In the genomic region with DNA sequence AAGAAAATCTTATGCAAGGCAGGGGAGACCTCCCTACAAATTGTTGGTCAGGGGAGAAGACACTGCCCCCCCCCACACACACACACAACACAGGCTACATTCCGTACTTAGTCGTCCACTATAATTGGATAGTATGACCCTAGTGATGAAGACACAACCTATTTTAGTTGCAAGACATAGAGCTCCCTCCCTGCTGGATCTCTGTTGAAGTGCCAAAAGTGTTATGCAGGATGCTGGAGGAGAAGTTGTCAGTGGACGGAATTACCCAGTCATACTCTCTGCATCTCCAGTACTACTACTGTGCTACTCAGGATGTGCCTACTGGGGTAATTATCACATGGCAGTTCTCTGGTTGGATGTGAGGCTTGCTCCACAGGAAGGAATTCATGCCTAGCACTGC, we compare ENCODE assay signal across 35 mouse cellular contexts.
"Had no signal": no experiment of that assay in that cellular context is flagged by ENCODE, and none has a peak within 500 bp of the region (broad histone marks: within the 10 kb centered on the region; RNA-seq: fewer than 3 reads in every experiment).

No protein-coding gene starts in this region.

- DNase-seq: heart, postnatal 10 days; heart, postnatal 14 days; heart, postnatal 36 days; heart, postnatal 4 days; kidney, adult 11 months; kidney, adult 18-20 months; kidney, adult 2 months; kidney, adult 8-10 months; kidney, adult 9 months; kidney, postnatal 10 days; kidney, postnatal 14 days; kidney, postnatal 25 days; kidney, postnatal 36 days; kidney, postnatal 4 days; layer of hippocampus, adult 9-11 months; layer of hippocampus, postnatal 36 days had no signal

- H3K27ac ChIP-seq: heart, embryonic 10.5 days; heart, embryonic 13.5 days; heart, embryonic 15.5 days; hindbrain, embryonic 10.5 days; hindbrain, embryonic 12.5 days; hindbrain, embryonic 13.5 days; hindbrain, embryonic 14.5 days; hindbrain, embryonic 15.5 days; hindbrain, postnatal 0 days; intestine, embryonic 15.5 days; kidney, embryonic 15.5 days; kidney, postnatal 0 days; layer of hippocampus, adult 2 months had no signal

- H3K27me3 ChIP-seq: heart, embryonic 12.5 days; heart, embryonic 13.5 days; heart, embryonic 15.5 days; hindbrain, embryonic 12.5 days; hindbrain, embryonic 13.5 days; hindbrain, embryonic 15.5 days; intestine, embryonic 15.5 days; kidney, embryonic 15.5 days had no signal

- H3K9ac ChIP-seq: heart, embryonic 12.5 days; heart, embryonic 13.5 days; heart, embryonic 15.5 days; hindbrain, embryonic 12.5 days; hindbrain, embryonic 13.5 days; hindbrain, embryonic 14.5 days; hindbrain, embryonic 15.5 days; intestine, embryonic 15.5 days; kidney, embryonic 15.5 days had no signal

- H3K9me3 ChIP-seq: heart, embryonic 10.5 days; heart, embryonic 12.5 days; heart, embryonic 13.5 days; heart, embryonic 15.5 days; hindbrain, embryonic 10.5 days; hindbrain, embryonic 12.5 days; hindbrain, embryonic 13.5 days; hindbrain, embryonic 15.5 days; intestine, embryonic 15.5 days; kidney, embryonic 15.5 days had no signal

- ATAC-seq: hindbrain, embryonic 16.5 days; hindbrain, postnatal 0 days; inflammation-experienced regulatory T-cells, adult 6 months; intestine, embryonic 15.5 days; intestine, embryonic 16.5 days; intestine, postnatal 0 days had no signal

- H3K4me3 ChIP-seq: heart, embryonic 10.5 days; heart, embryonic 12.5 days; heart, embryonic 13.5 days; heart, embryonic 15.5 days; hindbrain, embryonic 10.5 days; hindbrain, embryonic 12.5 days; hindbrain, embryonic 13.5 days; hindbrain, embryonic 15.5 days; intestine, embryonic 15.5 days; kidney, embryonic 15.5 days; layer of hippocampus, adult 2 months had no signal

- H3K36me3 ChIP-seq: heart, embryonic 10.5 days; heart, embryonic 12.5 days; heart, embryonic 13.5 days; heart, embryonic 15.5 days; hindbrain, embryonic 12.5 days; hindbrain, embryonic 13.5 days; hindbrain, embryonic 15.5 days; intestine, embryonic 15.5 days; kidney, embryonic 15.5 days had no signal

- H3K4me2 ChIP-seq: heart, embryonic 11.5 days; heart, embryonic 12.5 days; heart, embryonic 13.5 days; heart, embryonic 15.5 days; hindbrain, embryonic 12.5 days; hindbrain, embryonic 13.5 days; hindbrain, embryonic 14.5 days; hindbrain, embryonic 15.5 days; intestine, embryonic 15.5 days; kidney, embryonic 15.5 days had no signal
